Mouse (Mus musculus): ENCODE data around the gene 1700001L19Rik.
"Not testable (repeated sequence)": the region's sequence is repeated elsewhere in the genome, so short reads cannot be mapped to it uniquely, and the experiment has no call there.

Gene 1700001L19Rik

DNA sequence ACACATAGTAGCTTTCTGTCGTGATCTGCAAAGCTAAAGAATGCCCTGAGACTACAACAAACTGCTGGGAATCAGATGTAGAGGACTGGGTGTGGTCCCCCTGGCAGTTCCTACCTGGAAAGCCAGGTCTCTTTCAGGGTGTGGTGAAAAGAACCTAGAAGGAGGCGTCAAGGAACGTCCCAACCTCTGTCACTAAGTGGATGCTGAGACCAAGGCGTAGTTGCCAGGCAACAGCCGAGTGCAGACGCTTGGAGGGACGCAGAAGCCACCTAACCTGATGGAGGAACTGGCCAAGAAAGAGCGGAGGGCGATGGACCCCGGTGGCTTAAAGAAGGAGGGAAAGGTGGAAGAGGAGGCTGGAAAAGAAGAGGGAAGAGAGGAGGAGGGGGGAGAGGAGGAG, at the start of gene 1700001L19Rik:
TSS of gene 1700001L19Rik (plus strand) at position 223 of the 400 bp plus-strand sequence.
- no peak for DNase-seq (ENCODE audit: low read depth)

DNA sequence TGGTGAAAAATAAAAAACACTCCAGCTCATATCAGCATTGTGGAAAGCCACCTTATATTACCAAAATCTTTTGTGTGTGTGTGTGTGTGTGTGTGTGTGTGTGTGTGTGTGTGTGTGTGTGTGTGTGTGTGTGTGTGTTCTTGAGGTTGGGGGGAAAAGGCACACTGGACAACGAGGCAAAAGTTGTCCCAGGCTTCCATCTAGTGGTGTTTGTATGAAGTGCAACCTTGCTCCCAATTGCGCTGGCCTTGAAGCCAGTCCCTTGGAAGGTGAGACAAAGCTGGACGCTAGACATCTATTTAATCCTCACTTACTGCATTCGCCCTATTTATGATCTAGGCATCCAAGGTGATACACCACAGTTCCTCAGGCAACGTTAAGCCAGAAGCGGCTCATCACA, 43.8 kb upstream of the 1700001L19Rik start:
- DNase-seq (ENCODE audit: low read depth) = not testable (repeated sequence)

GRCm38 (mm10) chr13:68568110-68568509, 29.1 kb upstream of the 1700001L19Rik start:
- DNase-seq (ENCODE audit: low read depth) = no peak

- DNase-seq (ENCODE audit: low read depth) = no peak
Observed at GRCm38 (mm10) chr13:68568548-68568947, 28.7 kb upstream of the 1700001L19Rik start.

- peak; percentile 28 for DNase-seq (ENCODE audit: low read depth)
Observed at GRCm38 (mm10) chr13:68569589-68570336, 27.5 kb upstream of the 1700001L19Rik start.

DNA sequence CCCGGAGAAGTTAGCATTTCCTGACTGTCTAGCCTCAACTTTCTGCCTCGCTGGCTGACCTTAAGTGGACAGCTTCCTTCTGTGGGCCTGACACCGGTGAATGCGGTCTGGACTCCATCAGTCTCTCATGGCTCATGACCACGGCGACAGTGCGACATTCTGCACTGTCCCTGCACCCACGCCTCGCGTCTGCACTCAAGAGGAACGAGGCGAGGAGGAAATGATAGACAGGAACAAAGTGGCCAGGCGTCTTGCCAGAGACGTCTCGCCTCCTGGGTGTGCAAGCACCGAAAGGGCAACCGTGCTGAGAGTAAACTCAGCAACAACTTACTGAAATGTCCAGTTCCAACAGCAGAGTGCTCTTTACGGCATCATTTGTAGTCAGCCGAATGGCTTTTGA, 25.0 kb upstream of the 1700001L19Rik start:
- no peak for DNase-seq (ENCODE audit: low read depth)

DNA sequence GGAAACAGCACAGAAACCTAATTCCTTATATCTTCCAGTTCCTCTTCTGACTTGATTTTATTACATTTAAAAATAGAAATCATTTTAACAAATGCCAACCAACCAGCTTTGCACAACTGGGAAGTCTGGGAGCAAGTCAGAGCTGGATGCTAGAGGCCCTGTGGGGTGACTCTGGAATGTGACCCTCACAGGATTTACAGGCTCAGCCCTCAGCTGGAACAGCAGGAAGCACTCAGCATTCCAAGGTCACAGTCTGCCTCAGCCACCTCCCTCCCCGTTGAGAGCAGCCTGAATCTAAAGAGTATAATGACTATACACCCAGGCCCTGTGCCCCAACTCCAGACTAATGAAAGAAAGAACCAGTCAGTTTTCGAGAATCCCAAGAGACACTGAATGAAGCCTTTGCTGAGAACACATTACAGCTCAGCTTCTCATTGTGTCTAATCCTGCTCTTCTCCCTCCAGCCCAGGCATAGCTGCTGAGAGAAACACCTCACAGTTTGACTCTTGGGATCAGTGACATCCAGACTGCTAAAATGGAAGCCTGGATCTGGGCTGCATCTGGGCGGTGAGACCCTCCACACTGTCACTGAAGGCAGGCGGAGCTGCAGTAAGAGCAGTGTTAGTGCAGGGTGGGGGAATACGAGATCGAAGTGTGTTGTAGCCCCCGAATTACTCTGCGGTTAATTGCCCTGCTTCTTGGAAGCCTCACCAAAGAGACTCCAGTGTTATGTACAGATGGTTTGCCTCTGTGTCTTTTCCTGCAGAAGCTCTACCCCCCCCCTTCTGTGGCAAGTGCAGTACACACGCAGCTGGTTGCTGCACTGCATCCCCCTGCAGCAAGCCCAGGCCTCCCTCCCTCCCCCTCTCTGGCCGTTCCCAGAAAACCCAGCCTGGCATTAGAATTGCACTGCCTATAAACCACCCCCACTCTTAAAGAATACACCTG, 24.0 kb upstream of the 1700001L19Rik start:
- DNase-seq (ENCODE audit: low read depth) = no peak

DNA sequence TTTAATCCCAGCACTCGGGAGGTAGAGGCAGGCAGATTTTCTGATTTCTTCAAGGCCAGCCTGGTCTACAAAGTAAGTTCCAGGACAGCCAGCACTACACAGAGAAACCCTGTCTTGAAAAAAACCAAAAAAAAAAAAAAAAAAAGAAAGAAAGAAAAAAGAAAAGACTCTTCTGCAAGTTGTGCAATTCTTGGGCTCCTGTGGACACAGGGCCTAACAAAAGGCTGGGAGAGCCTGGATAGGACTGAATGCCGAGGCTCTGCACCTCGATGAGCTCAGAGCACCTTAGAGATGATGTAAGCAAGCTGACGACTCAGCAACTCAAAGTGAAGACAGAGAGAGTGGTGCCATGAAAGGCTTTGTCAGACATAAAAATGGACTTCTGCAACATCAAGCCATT, 22.8 kb upstream of the 1700001L19Rik start:
- no peak for DNase-seq (ENCODE audit: low read depth)

GRCm38 (mm10) chr13:68577945-68578344, 19.3 kb upstream of the 1700001L19Rik start:
- no peak for DNase-seq (ENCODE audit: low read depth)

DNA sequence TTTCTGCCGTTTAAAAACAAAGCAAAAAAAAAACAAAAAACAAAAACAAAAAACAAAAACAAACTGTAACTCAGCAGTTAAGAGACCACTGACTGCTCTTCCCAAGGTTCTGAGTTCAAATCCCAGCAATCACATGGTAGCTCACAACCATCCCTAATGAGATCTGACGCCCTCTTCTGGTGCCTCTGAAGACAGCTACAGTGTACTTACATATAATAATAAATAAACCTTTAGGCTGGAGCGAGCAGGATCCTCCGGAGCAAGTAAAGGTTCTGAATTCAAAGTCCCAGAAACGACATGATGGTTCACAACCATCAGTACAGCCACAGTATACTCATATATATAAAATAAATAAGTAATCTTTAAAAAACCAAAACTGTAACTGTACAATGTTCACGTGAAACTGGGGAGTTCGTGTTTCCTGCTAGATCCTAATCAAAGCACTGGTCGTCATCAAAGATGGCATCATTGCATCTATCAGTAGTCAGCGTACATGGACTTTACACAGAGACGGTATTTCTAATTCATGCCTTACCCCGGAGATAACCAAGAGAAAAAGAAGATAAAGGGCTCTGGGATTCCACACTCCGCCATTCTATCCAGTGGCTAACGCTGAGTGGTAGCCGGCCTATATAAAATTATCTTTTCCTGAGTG, 16.0 kb upstream of the 1700001L19Rik start:
- DNase-seq (ENCODE audit: low read depth) = no peak

DNA sequence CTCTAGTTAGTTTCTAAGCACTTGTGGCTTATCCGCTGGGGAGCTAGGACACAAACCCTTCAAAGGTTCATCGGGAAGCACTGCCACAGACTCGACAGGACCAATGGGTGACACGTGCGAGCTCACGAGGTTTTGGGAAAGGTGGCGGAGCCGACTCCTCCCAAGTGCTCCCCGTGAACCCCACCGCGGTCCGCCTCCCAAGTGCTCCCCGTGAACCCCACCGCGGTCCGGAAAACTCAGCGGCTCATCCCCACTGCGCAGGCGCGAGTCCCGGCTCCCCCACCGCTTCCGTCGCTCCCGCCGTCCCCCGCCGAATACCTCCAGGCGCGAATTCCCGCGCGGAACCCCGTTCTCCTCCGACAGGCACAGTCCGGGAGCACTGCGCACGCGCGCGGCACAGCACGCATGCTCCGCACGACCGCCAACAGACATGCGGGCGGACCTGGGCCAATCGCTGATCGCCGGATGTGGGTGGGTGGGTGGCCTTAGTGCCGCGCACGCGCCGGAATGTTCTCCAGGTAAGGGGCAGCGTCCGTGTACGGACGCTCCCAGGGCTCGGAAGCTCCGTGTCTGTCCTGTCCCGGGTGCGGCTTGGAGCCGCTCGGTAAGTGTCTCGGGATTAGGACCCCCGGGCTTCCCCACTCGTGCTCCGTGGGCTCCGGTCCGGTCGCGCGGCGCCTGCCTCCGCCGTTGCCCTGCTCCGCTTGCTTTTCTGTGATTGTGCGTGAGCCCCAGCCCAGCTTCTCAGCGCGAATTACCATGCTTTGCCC, 15.3 kb upstream of the 1700001L19Rik start, which contains the start of the genes Mtrr and Fastkd3:
TSS of gene Mtrr (minus strand) at position 403 of the 770 bp plus-strand sequence.
TSS of gene Fastkd3 (plus strand) at position 488 of the 770 bp plus-strand sequence.
- peak; percentile 83 for DNase-seq (ENCODE audit: low read depth)

DNA sequence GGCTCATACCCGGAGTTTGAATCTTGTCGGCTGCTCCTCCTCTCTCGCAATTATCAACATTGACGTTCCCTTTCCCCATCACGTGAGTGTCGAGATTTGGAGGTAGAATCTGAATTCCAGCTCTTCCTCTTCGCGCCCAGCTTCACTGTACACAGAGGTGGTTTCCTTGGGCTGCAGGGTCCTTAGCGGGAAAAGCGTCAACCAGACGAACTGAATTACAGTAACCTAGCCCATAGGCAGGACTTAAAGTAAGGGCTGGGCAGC, 14.8 kb upstream of the 1700001L19Rik start:
- no peak for DNase-seq (ENCODE audit: low read depth)

DNA sequence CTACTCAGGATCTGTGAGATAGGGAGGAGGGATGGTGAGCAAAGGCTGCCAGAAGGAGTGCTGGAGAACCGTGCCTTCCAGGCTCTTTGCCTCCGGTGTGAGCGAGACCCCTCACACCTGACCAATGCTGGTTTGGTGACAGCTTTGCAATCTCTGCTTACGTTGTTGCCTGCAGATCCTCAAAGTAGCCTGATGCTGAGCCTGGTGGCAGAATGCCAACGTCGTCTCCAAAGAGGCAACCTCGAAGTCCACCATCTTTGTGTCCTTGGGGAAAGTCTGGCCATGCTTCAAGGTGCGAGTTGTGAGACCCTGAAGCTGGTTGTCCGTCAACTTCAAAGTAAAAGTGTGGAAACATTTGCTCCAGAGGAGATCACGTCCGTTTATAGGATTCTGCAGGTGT, 13.3 kb upstream of the 1700001L19Rik start:
- DNase-seq (ENCODE audit: low read depth) = no peak

DNA sequence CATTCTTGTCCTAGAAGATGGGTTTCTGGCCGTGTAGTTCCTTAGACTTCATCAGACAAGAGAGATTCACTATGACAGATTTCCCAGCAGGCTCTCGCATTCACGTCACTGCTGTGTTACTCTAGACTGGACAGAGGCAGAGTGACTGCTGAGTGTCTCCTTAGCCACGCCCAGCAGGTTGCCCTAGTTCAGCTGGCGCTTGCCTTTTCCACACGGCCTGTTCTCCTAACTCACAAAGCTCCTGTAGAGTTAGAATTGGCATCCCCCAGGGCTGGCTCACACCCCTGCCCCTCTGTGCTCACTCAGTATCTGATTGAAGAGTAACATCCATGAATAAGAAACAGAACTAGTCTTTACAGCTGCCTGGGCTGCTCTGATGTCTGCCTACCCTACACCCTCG, 11.8 kb upstream of the 1700001L19Rik start:
- DNase-seq (ENCODE audit: low read depth) = no peak

DNA sequence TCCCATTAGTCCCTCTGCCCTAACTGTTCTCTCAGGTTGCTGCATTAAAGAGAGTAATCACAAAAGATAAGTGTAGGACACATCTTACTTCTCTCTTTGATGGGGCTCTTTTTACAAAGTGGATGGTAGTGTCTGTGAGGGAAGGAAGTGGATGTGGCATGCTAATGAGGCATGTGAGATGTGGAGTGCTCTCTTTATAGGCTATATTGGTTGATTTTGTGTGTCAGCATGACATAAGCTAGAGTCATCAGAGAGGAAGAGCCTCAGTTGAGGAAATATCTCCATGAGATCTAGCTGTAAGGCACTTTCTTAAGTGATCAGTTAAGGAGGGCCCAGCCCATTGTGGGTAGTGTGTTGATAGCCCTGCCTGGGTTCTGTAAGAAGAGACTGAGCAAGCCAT, 8.9 kb upstream of the 1700001L19Rik start:
- no peak for DNase-seq (ENCODE audit: low read depth)

GRCm38 (mm10) chr13:68593797-68594196, 3.4 kb upstream of the 1700001L19Rik start:
- no peak for DNase-seq (ENCODE audit: low read depth)

GRCm38 (mm10) chr13:68597667-68598066, 446 bp downstream of the 1700001L19Rik start:
- DNase-seq (ENCODE audit: low read depth) = no peak

- no peak for DNase-seq (ENCODE audit: low read depth)
Observed at GRCm38 (mm10) chr13:68598953-68599352, 1.7 kb downstream of the 1700001L19Rik start.

- DNase-seq (ENCODE audit: low read depth) = no peak
Observed at GRCm38 (mm10) chr13:68601184-68601583, 4.0 kb downstream of the 1700001L19Rik start.

DNA sequence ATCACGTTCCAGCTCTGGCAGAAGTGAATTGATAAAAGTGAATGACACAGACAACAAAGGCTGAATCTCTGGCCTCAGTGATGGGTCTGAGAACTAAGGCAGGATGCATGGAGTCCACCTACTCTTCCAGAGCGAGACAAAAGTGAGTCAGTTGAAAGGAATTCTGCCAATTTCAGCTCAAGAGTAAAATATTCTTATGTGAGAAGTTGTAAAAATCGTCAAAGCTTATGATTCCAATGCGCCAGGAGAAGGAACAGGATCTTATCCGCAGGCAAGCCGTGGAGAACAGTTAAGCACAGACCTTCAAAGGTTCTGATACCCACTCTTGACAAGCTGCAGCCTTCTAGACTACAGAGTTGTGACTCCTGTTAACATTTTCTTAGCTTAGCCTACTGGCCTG, 5.9 kb downstream of the 1700001L19Rik start:
- no peak for DNase-seq (ENCODE audit: low read depth)

- DNase-seq (ENCODE audit: low read depth) = no peak
Observed at GRCm38 (mm10) chr13:68605689-68606126, 8.5 kb downstream of the 1700001L19Rik start.

Measured in c-Kit-positive CD71-positive TER-119-negative erythroid progenitor cells, embryonic 14.5 days (primary cell).